Mouse (Mus musculus) liver, embryonic 14.5 days (tissue): Measurements from ENCODE around the gene Suds3. TPM values are rescaled to one million over a fixed set of nuclear protein-coding genes. Genes with fewer than 3 reads are reported as not detected.
A peak's percentile ranks its signal among the peaks of the same experiment; 100 is the strongest.

Experiments
- ATAC-seq: fragments of 200-750 bp; cut with Nextera tagmentation; 2 replicates; pipeline ENCODE4 v1.8.0; 2017; ENCODE audit warnings: moderate number of reproducible peaks, mild to moderate bottlenecking, moderate library complexity; ENCODE audit not compliant: insufficient read depth
- DNase-seq, 3 experiments: peaks; one replicate each; pipeline ENCODE4 v3.0.0-alpha.2; 2012 to 2013; ENCODE audit warnings: low read depth in 3 of 3, low spot score in 3 of 3
- H3K27ac ChIP-seq: fragments of 300-500 bp; sonication (generic); 2 replicates; pipeline ENCODE4 v1.5.1; 2014; ENCODE audit warnings: moderate library complexity, mild to moderate bottlenecking, control low read depth, inconsistent platforms
- H3K27me3 ChIP-seq: fragments of 300-500 bp; sonication (generic); 2 replicates; pipeline ENCODE4 v1.6.1; 2014; ENCODE audit warnings: mild to moderate bottlenecking, low read length, moderate library complexity; ENCODE audit not compliant: control insufficient read depth, insufficient read depth
- H3K36me3 ChIP-seq: fragments of 300-500 bp; sonication (generic); replicated peaks from 2 replicates; pipeline ENCODE4 v1.6.1; 2014; ENCODE audit warnings: low read depth; ENCODE audit not compliant: control insufficient read depth, insufficient read depth
- H3K4me1 ChIP-seq, 2 experiments: fragments of 200-500 bp in 1 of 2; fragments of 300-500 bp in 1 of 2; sonication (generic) in 1 of 2; replicated peaks; 2 replicates each; pipeline ENCODE4 v1.6.1; 2012 to 2014; ENCODE audit warnings: antibody characterized with exemption in 1 of 2, inconsistent platforms in 1 of 2, low read length in 1 of 2; ENCODE audit not compliant: control insufficient read depth in 2 of 2, insufficient read depth in 2 of 2
- H3K4me2 ChIP-seq: fragments of 300-500 bp; sonication (generic); 2 replicates; pipeline ENCODE4 v1.6.1; 2014; ENCODE audit warnings: low read depth, mild to moderate bottlenecking, control low read depth, moderate library complexity
- H3K4me3 ChIP-seq, 2 experiments: fragments of 200-500 bp in 1 of 2; fragments of 300-500 bp in 1 of 2; sonication (generic) in 1 of 2; 2 replicates each; pipeline ENCODE4 v1.5.1; 2012 to 2014; ENCODE audit warnings: low read depth in 2 of 2, low read length in 2 of 2, mild to moderate bottlenecking in 2 of 2, control low read depth in 1 of 2, inconsistent platforms in 1 of 2, moderate library complexity in 1 of 2; ENCODE audit not compliant: insufficient read depth in 1 of 2
- H3K9ac ChIP-seq: fragments of 300-500 bp; sonication (generic); replicated peaks from 2 replicates; pipeline ENCODE4 v1.6.1; 2014; ENCODE audit warnings: mild to moderate bottlenecking, control low read depth, moderate library complexity
- H3K9me3 ChIP-seq: fragments of 300-500 bp; sonication (generic); 2 replicates; pipeline ENCODE4 v1.6.1; 2016; ENCODE audit warnings: low read length, mixed read lengths; ENCODE audit not compliant: control insufficient read depth
- CTCF ChIP-seq: IDR thresholded peaks from 2 replicates; pipeline ENCODE4 v1.5.1; 2016; ENCODE audit warnings: antibody characterized with exemption, low read depth, control low read depth
- EP300 ChIP-seq: IDR thresholded peaks from 2 replicates; pipeline ENCODE4 v1.6.1; 2016; ENCODE audit warnings: antibody characterized with exemption, low read depth
- WGBS: fragments of 180-500 bp; shearing (Covaris S2); extraction: QIAGEN DNeasy Blood & Tissue Kit; methylation state at CpG from one replicate; pipeline ENCODE4 v1.1.7; 2014; ENCODE audit not compliant: insufficient replicate concordance; 5-methylcytosine and 5-hydroxymethylcytosine counted together
- polyA plus RNA-seq, 2 experiments: library from polyadenylated mRNA; depleted of rRNA in 1 of 2; stranded (reverse) in 1 of 2; unstranded in 1 of 2; fragments of >200 nt; fragmentation: Nextera tagmentation in 1 of 2; extraction: Ambion mirVana in 1 of 2; gene quantifications; 2 replicates each; pipeline versions ENCODE4 v1.2.1 to v1.2.3; 2012 to 2014

The Suds3 gene
- polyA plus RNA-seq, 2 experiments, result 19.8 to 22.7 TPM

GRCm38 (mm10) chr5:117133446-117134065, 17.6 kb upstream of the Suds3 start:
- no peaks in the 10 kb centered on the region; the same call in 1 of the 2 replicates for H3K36me3 ChIP-seq
- H3K9ac ChIP-seq, result peak overlapping the region; percentile 81
- peak overlapping the region; percentile 99 for H3K27ac ChIP-seq
- H3K4me3 ChIP-seq, result peak overlapping the region; percentile 73 to 81
- no peaks in the 10 kb centered on the region for H3K27me3 ChIP-seq
- H3K4me1 ChIP-seq, result peaks cover 44 to 47% of the 10 kb centered on the region in 2 experiments
- ATAC-seq, result peak; percentile 81
- no peaks in the 10 kb centered on the region for H3K9me3 ChIP-seq
- 6% methylated on average over 17 of the region's 17 CpGs for WGBS
- DNase-seq, result peak; percentile 77 to 78 (median 78)
- TF ChIP-seq CTCF (no peak), EP300 (peak; percentile 66)
- H3K4me2 ChIP-seq, result peak overlapping the region; percentile 98

GRCm38 (mm10) chr5:117130726-117131125, 14.8 kb upstream of the Suds3 start:
- H3K27ac ChIP-seq, result no peak overlapping the region
- 86% methylated on average over 15 of the region's 15 CpGs for WGBS
- TF ChIP-seq CTCF (no peak), EP300 (no peak)
- no peaks in the 10 kb centered on the region for H3K27me3 ChIP-seq
- peaks cover 20 to 21% of the 10 kb centered on the region in 2 experiments for H3K4me1 ChIP-seq
- no peak overlapping the region for H3K4me2 ChIP-seq
- no peak overlapping the region for H3K9ac ChIP-seq
- H3K4me3 ChIP-seq, result no peak overlapping the region
- ATAC-seq, result no peak
- no peaks in the 10 kb centered on the region; the same call in 1 of the 2 replicates for H3K9me3 ChIP-seq
- no peaks in the 10 kb centered on the region; the same call in 1 of the 2 replicates for H3K36me3 ChIP-seq
- no peak for DNase-seq

GRCm38 (mm10) chr5:117127051-117127450, 11.1 kb upstream of the Suds3 start:
- Histone ChIP-seq H3K4me1 (peaks cover 15 to 28% of the 10 kb centered on the region in 2 experiments), H3K4me2 (no peak overlapping the region), H3K4me3 (no peak overlapping the region), H3K9ac (no peak overlapping the region), H3K27ac (no peak overlapping the region), H3K27me3 (no peaks in the 10 kb centered on the region), H3K36me3 (no peaks in the 10 kb centered on the region), H3K9me3 (no peaks in the 10 kb centered on the region; the same call in 1 of the 2 replicates)
- DNase-seq (no peak), ATAC-seq (no peak)
- 63% methylated on average over 4 of the region's 4 CpGs for WGBS
- TF ChIP-seq CTCF, result no peak
- no peak for TF ChIP-seq EP300

GRCm38 (mm10) chr5:117125482-117126346, 9.8 kb upstream of the Suds3 start:
- TF ChIP-seq EP300 (no peak), CTCF (no peak)

GRCm38 (mm10) chr5:117123840-117124239, 7.9 kb upstream of the Suds3 start:
- DNase-seq (no peak), ATAC-seq (no peak)
- Histone ChIP-seq H3K36me3 (no peaks in the 10 kb centered on the region), H3K27ac (no peak overlapping the region), H3K4me3 (no peak overlapping the region), H3K9me3 (no peaks in the 10 kb centered on the region; the same call in 1 of the 2 replicates), H3K4me1 (peaks cover 27 to 38% of the 10 kb centered on the region in 2 experiments), H3K9ac (no peak overlapping the region), H3K4me2 (no peak overlapping the region), H3K27me3 (no peaks in the 10 kb centered on the region)
- no peak for TF ChIP-seq EP300
- TF ChIP-seq CTCF, result no peak
- 70% methylated on average over 4 of the region's 4 CpGs for WGBS

More at GRCm38 (mm10) chr5:117125482-117126346, 9.8 kb upstream of the Suds3 start:
- Histone ChIP-seq H3K4me1 (peaks cover 25 to 36% of the 10 kb centered on the region in 2 experiments), H3K36me3 (no peaks in the 10 kb centered on the region), H3K27ac (no peak overlapping the region), H3K9me3 (no peaks in the 10 kb centered on the region; the same call in 1 of the 2 replicates), H3K27me3 (no peaks in the 10 kb centered on the region), H3K4me2 (no peak overlapping the region), H3K9ac (no peak overlapping the region), H3K4me3 (no peak overlapping the region)
- DNase-seq, result no peak
- ATAC-seq, result peak; percentile 24; the same call in 1 of the 2 replicates
- 78% methylated on average over 16 of the region's 16 CpGs for WGBS
